25 mouse cellular contexts compared by ENCODE assay signal in genomic region chrX:56307597-56307996, GRCm38 (mm10). TPM values are rescaled to one million over a fixed set of nuclear protein-coding genes. Genes with fewer than 3 reads are reported as not detected.
DNase-seq lines count a peak whose midpoint lies in the region; ATAC-seq and TF ChIP-seq lines count a peak whose summit lies in the region.
"Had no signal": no experiment of that assay in that cellular context is flagged by ENCODE, and none has a peak within 500 bp of the region (broad histone marks: within the 10 kb centered on the region; RNA-seq: fewer than 3 reads in every experiment).

No protein-coding gene starts in this region.

- H3K4me1 ChIP-seq in CH12.LX (ENCODE audit: control insufficient read depth in 1 of 2, insufficient read depth in 2 of 2), result peaks cover 0 to 9% of the 10 kb centered on the region in 2 experiments; a peak in 1 of 4 replicates
- no peaks in the 10 kb centered on the region for H3K4me1 ChIP-seq in liver, embryonic 11.5 days (replicated peaks; ENCODE audit: control insufficient read depth, insufficient read depth, low read length)
- H3K4me1 ChIP-seq: embryonic facial prominence, embryonic 13.5 days; embryonic facial prominence, embryonic 15.5 days; forebrain, embryonic 10.5 days; forebrain, embryonic 12.5 days had no signal

- TF ChIP-seq RAD21 in CH12.LX (IDR thresholded peaks at IDR 0.05; ENCODE audit: low read depth, low read length), result no peak

- dilution Hi-C loops in CH12.LX (cut with MboI; ENCODE audit: extremely low pct_ligation_motif_present, extremely low pct_unique_long_range_greater_than_20kb, low sequenced_read_pairs), result no loop called here

- no peak for TF ChIP-seq CTCF in CH12.LX (conservative IDR thresholded peaks at IDR 0.05 in 1 of 2, IDR thresholded peaks at IDR 0.05 in 1 of 2; ENCODE audit: low read depth in 2 of 2, low read length in 2 of 2)

- no peaks in the 10 kb centered on the region for H3K36me3 ChIP-seq in CH12.LX (replicated peaks in 1 of 2; ENCODE audit: control insufficient read depth in 1 of 2, insufficient read depth in 1 of 2, low read length in 1 of 2)
- H3K36me3 ChIP-seq in liver, embryonic 11.5 days (ENCODE audit: control insufficient read depth, insufficient read depth, low read length), result no peaks in the 10 kb centered on the region
- H3K36me3 ChIP-seq: embryonic facial prominence, embryonic 13.5 days; embryonic facial prominence, embryonic 15.5 days; forebrain, embryonic 10.5 days; forebrain, embryonic 12.5 days had no signal

- no peak overlapping the region for H3K27ac ChIP-seq in CH12.LX (ENCODE audit: insufficient read depth, low read depth)
- H3K27ac ChIP-seq in liver, embryonic 11.5 days (ENCODE audit: low read depth, low read length), result no peak overlapping the region
- H3K27ac ChIP-seq: embryonic facial prominence, embryonic 13.5 days; embryonic facial prominence, embryonic 15.5 days; forebrain, embryonic 10.5 days; forebrain, embryonic 12.5 days had no signal

- in situ Hi-C loops in CH12.LX (cut with MboI; ENCODE audit: low pct_ligation_motif_present, low pct_unique_long_range_greater_than_20kb, low sequenced_read_pairs), result no loop called here

- WGBS in liver, embryonic 11.5 days, result 57% methylated on average over 5 of the region's 5 CpGs

- H3K9ac ChIP-seq in CH12.LX (ENCODE audit: insufficient read depth, low read depth), result no peak overlapping the region
- H3K9ac ChIP-seq in liver, embryonic 11.5 days (ENCODE audit: low read depth, low read length), result no peak overlapping the region
- H3K9ac ChIP-seq: embryonic facial prominence, embryonic 13.5 days; embryonic facial prominence, embryonic 15.5 days; forebrain, embryonic 12.5 days had no signal

- no peaks in the 10 kb centered on the region for H3K27me3 ChIP-seq in CH12.LX (replicated peaks)
- H3K27me3 ChIP-seq in liver, embryonic 11.5 days (replicated peaks; ENCODE audit: control insufficient read depth, insufficient read depth, low read length), result no peaks in the 10 kb centered on the region
- H3K27me3 ChIP-seq: embryonic facial prominence, embryonic 13.5 days; embryonic facial prominence, embryonic 15.5 days; forebrain, embryonic 12.5 days had no signal

- no peak for TF ChIP-seq EP300 in CH12.LX (IDR thresholded peaks at IDR 0.05; ENCODE audit: low read length)

- no peak for TF ChIP-seq POLR2A in CH12.LX (IDR thresholded peaks at IDR 0.05; ENCODE audit: low read depth, low read length)

- no peak overlapping the region for H3K4me3 ChIP-seq in CH12.LX (replicated peaks in 1 of 3; ENCODE audit: low read depth in 2 of 3, low read length in 2 of 3, poor library complexity in 1 of 3)
- no peak overlapping the region for H3K4me3 ChIP-seq in liver, embryonic 11.5 days (ENCODE audit: low read depth, low read length)
- H3K4me3 ChIP-seq: embryonic facial prominence, embryonic 13.5 days; embryonic facial prominence, embryonic 15.5 days; erythroblast, embryonic 14.5 days; forebrain, embryonic 10.5 days; forebrain, embryonic 12.5 days had no signal

- ATAC-seq in granulocyte monocyte progenitor cell, adult 5-6 weeks (replicated peaks; ENCODE audit: poor library complexity, severe bottlenecking), result peak; percentile 81
- ATAC-seq in megakaryocyte, adult 5-6 weeks (ENCODE audit: poor library complexity, severe bottlenecking), result peak; percentile 35; the same call in 1 of the 2 replicates
- ATAC-seq in liver, embryonic 11.5 days (replicated peaks; ENCODE audit: low FRiP score), result no peak
- ATAC-seq: CD4-positive, CD25-positive, alpha-beta regulatory T cell, adult 4 months; forebrain, embryonic 14.5 days; forebrain, embryonic 16.5 days had no signal

- DNase-seq in CH12.LX (ENCODE audit: extremely low read depth), result peak; percentile 34
- DNase-seq in liver, embryonic 11.5 days (ENCODE audit: low spot score), result no peak
- DNase-seq in layer of hippocampus, postnatal 14 days (ENCODE audit: low spot score in 2 of 2), result no peak
- DNase-seq in cerebellum, adult 8-10 months, result no peak
- DNase-seq in thymus, postnatal 0 days (ENCODE audit: low spot score), result no peak
- DNase-seq: adrenal gland, adult 2 months; adrenal gland, postnatal 10 days; adrenal gland, postnatal 25 days; B cell, adult 2 months; cerebellum, adult 11 months; cerebellum, adult 18-20 months; cerebellum, adult 9-10 months; cerebellum, postnatal 10 days; cerebellum, postnatal 25 days; embryo, embryonic 11 days had no signal

- no peaks in the 10 kb centered on the region for H3K9me3 ChIP-seq in CH12.LX (replicated peaks; ENCODE audit: low read length)
- no peaks in the 10 kb centered on the region for H3K9me3 ChIP-seq in liver, embryonic 11.5 days (ENCODE audit: control insufficient read depth, low read length)
- H3K9me3 ChIP-seq: embryonic facial prominence, embryonic 13.5 days; embryonic facial prominence, embryonic 15.5 days; forebrain, embryonic 10.5 days; forebrain, embryonic 12.5 days had no signal

- no peaks in the 10 kb centered on the region for H3K79me2 ChIP-seq in CH12.LX (replicated peaks; ENCODE audit: control insufficient read depth, extremely low read depth, insufficient read depth, poor library complexity, severe bottlenecking)

- peak overlapping the region; percentile 15; the same call in 1 of the 2 replicates for H3K4me2 ChIP-seq in CH12.LX (ENCODE audit: insufficient read depth, low read depth, poor library complexity, severe bottlenecking)
- H3K4me2 ChIP-seq in liver, embryonic 11.5 days, result no peak overlapping the region
- H3K4me2 ChIP-seq: embryonic facial prominence, embryonic 13.5 days; embryonic facial prominence, embryonic 15.5 days; forebrain, embryonic 12.5 days had no signal

TF ChIP-seq in CH12.LX, 34 proteins besides CTCF, POLR2A, EP300 and RAD21:
- no peak for TF ChIP-seq ZC3H11A (IDR thresholded peaks at IDR 0.05; ENCODE audit: low read depth, low read length)
- TF ChIP-seq IRF4 (IDR thresholded peaks at IDR 0.05; ENCODE audit: low read depth, low read length), result no peak
- no peak for TF ChIP-seq E2F4 (IDR thresholded peaks at IDR 0.05; ENCODE audit: insufficient replicate concordance, low read depth, low read length)
- TF ChIP-seq ZNF384 (IDR thresholded peaks at IDR 0.05; ENCODE audit: low read depth, low read length), result no peak
- TF ChIP-seq NELFE (IDR thresholded peaks at IDR 0.05; ENCODE audit: low read depth, low read length), result no peak
- no peak for TF ChIP-seq BHLHE40 (IDR thresholded peaks at IDR 0.05; ENCODE audit: low read depth, low read length)
- TF ChIP-seq GABPA (IDR thresholded peaks at IDR 0.05; ENCODE audit: insufficient replicate concordance, low read depth, low read length), result no peak
- TF ChIP-seq CHD2 (IDR thresholded peaks at IDR 0.05; ENCODE audit: low read length), result no peak
- no peak for TF ChIP-seq TBP (conservative IDR thresholded peaks at IDR 0.05; ENCODE audit: low read depth, low read length)
- TF ChIP-seq RCOR1 (conservative IDR thresholded peaks at IDR 0.05; ENCODE audit: low read depth, low read length), result no peak
- no peak for TF ChIP-seq TCF12 (IDR thresholded peaks at IDR 0.05; ENCODE audit: low read depth, low read length)
- no peak for TF ChIP-seq JUND (conservative IDR thresholded peaks at IDR 0.05; ENCODE audit: low read depth, low read length)
- no peak for TF ChIP-seq MYC (IDR thresholded peaks at IDR 0.05; ENCODE audit: low read depth, low read length)
- TF ChIP-seq CHD1 (IDR thresholded peaks at IDR 0.05; ENCODE audit: low read depth, low read length), result no peak
- no peak for TF ChIP-seq NRF1 (IDR thresholded peaks at IDR 0.05; ENCODE audit: low read depth, low read length)
- no peak for TF ChIP-seq UBTF (IDR thresholded peaks at IDR 0.05; ENCODE audit: low read depth, low read length)

RNA-seq across cellular contexts. Expression of gene Zfp449, which starts 38.6 kb away (rescaled TPM):
- total RNA-seq in CH12.LX (2012; rRNA removed) (1.2 and 1.3 TPM in 2 replicates), CH12.LX (2014; rRNA removed) (2.2 TPM in 2 replicates)
- polyA plus RNA-seq in CH12.LX (2012; ENCODE audit: insufficient read length, low read depth), result 1.3 TPM in 2 replicates
- total RNA-seq in granulocyte monocyte progenitor cell, adult 5-6 weeks (2014; fragmentation: Nextera tagmentation), result 1.2 and 4.4 TPM in 2 replicates
- total RNA-seq in granulocyte monocyte progenitor cell, adult 5-6 weeks (2017), result 1.1 and 1.4 TPM in 2 replicates
- 0.45 and 0.89 TPM in 2 replicates for total RNA-seq in megakaryocyte, adult 5-6 weeks (2015)
- 1.1 and 1.2 TPM in 2 replicates for total RNA-seq in megakaryocyte, adult 5-6 weeks (2017)
- polyA plus RNA-seq in liver, embryonic 11.5 days (2014; fragmentation: Nextera tagmentation; extraction: Ambion mirVana), result 4.5 and 5.6 TPM in 2 replicates
- total RNA-seq in layer of hippocampus, postnatal 14 days (2021), result 1 to 10 TPM; 3.7 to 4.0 TPM
- polyA plus RNA-seq in thymus, postnatal 0 days (2015; fragmentation: Nextera tagmentation; extraction: Ambion mirVana), result 1.2 and 1.3 TPM in 2 replicates
- polyA plus RNA-seq: erythroblast, embryonic 14.5 days had no signal
